Mouse (Mus musculus): ENCODE data around the gene Hoxb3. TPM values are rescaled to one million over a fixed set of nuclear protein-coding genes. Genes with fewer than 3 reads are reported as not detected.

Gene Hoxb3
- polyA plus RNA-seq, 1 experiment = 2.0 TPM

GRCm38 (mm10) chr11:96328605-96329004, 5.5 kb downstream of the Hoxb3 start:
- H3K4me3 ChIP-seq (ENCODE audit: insufficient read depth, low read depth, low read length) = no peak overlapping the region
- no peak overlapping the region for H3K27ac ChIP-seq (replicated peaks; ENCODE audit: low read depth, low read length)
- H3K4me1 ChIP-seq (ENCODE audit: control insufficient read depth, insufficient read depth, insufficient read length, low read length) = peaks cover 5% of the 10 kb centered on the region

- peak overlapping the region; percentile 43; the same call in 1 of the 2 replicates for H3K27ac ChIP-seq (replicated peaks; ENCODE audit: low read depth, low read length)
- H3K4me3 ChIP-seq (ENCODE audit: insufficient read depth, low read depth, low read length) = peak overlapping the region; percentile 66
These were observed 9.0 kb downstream of the Hoxb3 start for GRCm38 (mm10) chr11:96332105-96332504.

GRCm38 (mm10) chr11:96332618-96333032, 9.5 kb downstream of the Hoxb3 start:
- Histone ChIP-seq H3K4me3 (ENCODE audit: insufficient read depth, low read depth, low read length) (peak overlapping the region; percentile 66), H3K4me1 (ENCODE audit: control insufficient read depth, insufficient read depth, insufficient read length, low read length) (peaks cover 5% of the 10 kb centered on the region), H3K27ac (replicated peaks; ENCODE audit: low read depth, low read length) (peak overlapping the region; percentile 43; the same call in 1 of the 2 replicates)

More at GRCm38 (mm10) chr11:96332105-96332504, 9.0 kb downstream of the Hoxb3 start:
- H3K4me1 ChIP-seq (ENCODE audit: control insufficient read depth, insufficient read depth, insufficient read length, low read length) = peaks cover 5% of the 10 kb centered on the region

GRCm38 (mm10) chr11:96333241-96334001, 10.3 kb downstream of the Hoxb3 start:
- H3K4me1 ChIP-seq (ENCODE audit: control insufficient read depth, insufficient read depth, insufficient read length, low read length) = peaks cover 5% of the 10 kb centered on the region
- peak overlapping the region; percentile 43 for H3K27ac ChIP-seq (replicated peaks; ENCODE audit: low read depth, low read length)
- H3K4me3 ChIP-seq (ENCODE audit: insufficient read depth, low read depth, low read length) = peak overlapping the region; percentile 66

GRCm38 (mm10) chr11:96334002-96334364, 10.9 kb downstream of the Hoxb3 start:
- peaks cover 5% of the 10 kb centered on the region for H3K4me1 ChIP-seq (ENCODE audit: control insufficient read depth, insufficient read depth, insufficient read length, low read length)
- H3K4me3 ChIP-seq (ENCODE audit: insufficient read depth, low read depth, low read length) = peak overlapping the region; percentile 66; the same call in 1 of the 2 replicates
- H3K27ac ChIP-seq (replicated peaks; ENCODE audit: low read depth, low read length) = no peak overlapping the region; the same call in 1 of the 2 replicates

- Histone ChIP-seq H3K4me1 (ENCODE audit: control insufficient read depth, insufficient read depth, insufficient read length, low read length) (peaks cover 8% of the 10 kb centered on the region), H3K27ac (replicated peaks; ENCODE audit: low read depth, low read length) (no peak overlapping the region), H3K4me3 (ENCODE audit: insufficient read depth, low read depth, low read length) (no peak overlapping the region)
These were observed 11.9 kb downstream of the Hoxb3 start for GRCm38 (mm10) chr11:96334998-96335397.

- H3K4me3 ChIP-seq (ENCODE audit: insufficient read depth, low read depth, low read length) = no peak overlapping the region
- H3K27ac ChIP-seq (replicated peaks; ENCODE audit: low read depth, low read length) = no peak overlapping the region
- H3K4me1 ChIP-seq (ENCODE audit: control insufficient read depth, insufficient read depth, insufficient read length, low read length) = peaks cover 9% of the 10 kb centered on the region; the same call in 1 of the 2 replicates
These were observed 13.5 kb downstream of the Hoxb3 start for GRCm38 (mm10) chr11:96336597-96336996.

GRCm38 (mm10) chr11:96337026-96337425, 13.9 kb downstream of the Hoxb3 start:
- no peak overlapping the region for H3K4me3 ChIP-seq (ENCODE audit: insufficient read depth, low read depth, low read length)
- H3K4me1 ChIP-seq (ENCODE audit: control insufficient read depth, insufficient read depth, insufficient read length, low read length) = peaks cover 9% of the 10 kb centered on the region; the same call in 1 of the 2 replicates
- H3K27ac ChIP-seq (replicated peaks; ENCODE audit: low read depth, low read length) = 0 out of 2 replicates have a peak overlapping the region, but pooled peaks have one; percentile 13

GRCm38 (mm10) chr11:96338957-96339855, 16.1 kb downstream of the Hoxb3 start:
- Histone ChIP-seq H3K27ac (replicated peaks; ENCODE audit: low read depth, low read length) (no peak overlapping the region), H3K4me3 (ENCODE audit: insufficient read depth, low read depth, low read length) (no peak overlapping the region), H3K4me1 (ENCODE audit: control insufficient read depth, insufficient read depth, insufficient read length, low read length) (peaks cover 11% of the 10 kb centered on the region; the same call in 1 of the 2 replicates)

GRCm38 (mm10) chr11:96340698-96341365, 17.7 kb downstream of the Hoxb3 start:
- H3K27ac ChIP-seq (replicated peaks; ENCODE audit: low read depth, low read length) = peak overlapping the region; percentile 61
- peaks cover 13% of the 10 kb centered on the region for H3K4me1 ChIP-seq (ENCODE audit: control insufficient read depth, insufficient read depth, insufficient read length, low read length)
- peak overlapping the region; percentile 93 for H3K4me3 ChIP-seq (ENCODE audit: insufficient read depth, low read depth, low read length)

GRCm38 (mm10) chr11:96341701-96342575, 18.8 kb downstream of the Hoxb3 start:
- Histone ChIP-seq H3K4me3 (ENCODE audit: insufficient read depth, low read depth, low read length) (peak overlapping the region; percentile 93), H3K4me1 (ENCODE audit: control insufficient read depth, insufficient read depth, insufficient read length, low read length) (peaks cover 18% of the 10 kb centered on the region), H3K27ac (replicated peaks; ENCODE audit: low read depth, low read length) (peak overlapping the region; percentile 99)

GRCm38 (mm10) chr11:96342576-96342930, 19.4 kb downstream of the Hoxb3 start:
- Histone ChIP-seq H3K4me3 (ENCODE audit: insufficient read depth, low read depth, low read length) (peak overlapping the region; percentile 31), H3K4me1 (ENCODE audit: control insufficient read depth, insufficient read depth, insufficient read length, low read length) (peaks cover 18% of the 10 kb centered on the region), H3K27ac (replicated peaks; ENCODE audit: low read depth, low read length) (peak overlapping the region; percentile 99)

GRCm38 (mm10) chr11:96343206-96343745, 20.1 kb downstream of the Hoxb3 start:
- Histone ChIP-seq H3K4me3 (ENCODE audit: insufficient read depth, low read depth, low read length) (no peak overlapping the region), H3K27ac (replicated peaks; ENCODE audit: low read depth, low read length) (no peak overlapping the region), H3K4me1 (ENCODE audit: control insufficient read depth, insufficient read depth, insufficient read length, low read length) (peaks cover 23% of the 10 kb centered on the region)
